Mouse (Mus musculus) forebrain, embryonic 10.5 days (tissue): ENCODE measurements around the gene Nutm1. TPM values are rescaled to one million over a fixed set of nuclear protein-coding genes. Genes with fewer than 3 reads are reported as not detected.

ENCODE experiments used
- DNase-seq: peaks from one replicate; pipeline ENCODE4 v3.0.0-alpha.2; 2017; ENCODE audit warnings: low spot score; ENCODE audit errors: extremely low spot score
- H3K27ac ChIP-seq: fragments of 300-500 bp; sonication (generic); 2 replicates; pipeline ENCODE4 v1.5.1; 2016; ENCODE audit warnings: mild to moderate bottlenecking
- H3K27me3 ChIP-seq: fragments of 300-500 bp; sonication (generic); 2 replicates; pipeline ENCODE4 v1.6.1; 2016; ENCODE audit warnings: mild to moderate bottlenecking; ENCODE audit not compliant: poor library complexity, severe bottlenecking
- H3K36me3 ChIP-seq: fragments of 300-500 bp; sonication (generic); replicated peaks from 2 replicates; pipeline ENCODE4 v1.6.1; 2016; ENCODE audit warnings: mild to moderate bottlenecking, moderate library complexity
- H3K4me1 ChIP-seq: fragments of 300-500 bp; sonication (generic); 2 replicates; pipeline ENCODE4 v1.6.1; 2016
- H3K4me3 ChIP-seq: fragments of 300-500 bp; sonication (generic); 2 replicates; pipeline ENCODE4 v1.5.1; 2016; ENCODE audit warnings: mild to moderate bottlenecking, moderate library complexity
- H3K9me3 ChIP-seq: fragments of 300-500 bp; sonication (generic); 2 replicates; pipeline ENCODE4 v1.6.1; 2016; ENCODE audit warnings: mild to moderate bottlenecking, moderate library complexity
- WGBS: fragments of 180-500 bp; shearing (Covaris S2); methylation state at CpG from one replicate; pipeline ENCODE4 v1.1.7; 2016; 5-methylcytosine and 5-hydroxymethylcytosine counted together
- polyA plus RNA-seq: library from polyadenylated mRNA; unstranded; fragments of >200 nt; fragmentation: Nextera tagmentation; extraction: Ambion mirVana; gene quantifications from 2 replicates; pipeline ENCODE4 v1.2.1, GENCODE M21; 2016

The Nutm1 gene
- polyA plus RNA-seq, 1 experiment from 2014 or later, result 0.06 TPM

- H3K36me3 ChIP-seq, result no peaks in the 10 kb centered on the region
- H3K27ac ChIP-seq, result no peak overlapping the region
- WGBS, result 5% methylated on average over 1 of the region's 1 CpGs
- no peaks in the 10 kb centered on the region for H3K9me3 ChIP-seq
- no peak overlapping the region for H3K4me3 ChIP-seq
- no peaks in the 10 kb centered on the region for H3K4me1 ChIP-seq
- no peaks in the 10 kb centered on the region for H3K27me3 ChIP-seq
- no peak for DNase-seq
Observed at GRCm38 (mm10) chr2:112215977-112216376, 43.1 kb downstream of the Nutm1 start.

GRCm38 (mm10) chr2:112210699-112211098 is 48.4 kb downstream of the Nutm1 start:
- no peaks in the 10 kb centered on the region for H3K4me1 ChIP-seq
- H3K9me3 ChIP-seq, result no peaks in the 10 kb centered on the region
- H3K4me3 ChIP-seq, result no peak overlapping the region
- no peaks in the 10 kb centered on the region for H3K36me3 ChIP-seq
- H3K27me3 ChIP-seq, result no peaks in the 10 kb centered on the region
- no peak overlapping the region for H3K27ac ChIP-seq
- no peak for DNase-seq
- WGBS, result 95% methylated on average over 2 of the region's 2 CpGs

DNA sequence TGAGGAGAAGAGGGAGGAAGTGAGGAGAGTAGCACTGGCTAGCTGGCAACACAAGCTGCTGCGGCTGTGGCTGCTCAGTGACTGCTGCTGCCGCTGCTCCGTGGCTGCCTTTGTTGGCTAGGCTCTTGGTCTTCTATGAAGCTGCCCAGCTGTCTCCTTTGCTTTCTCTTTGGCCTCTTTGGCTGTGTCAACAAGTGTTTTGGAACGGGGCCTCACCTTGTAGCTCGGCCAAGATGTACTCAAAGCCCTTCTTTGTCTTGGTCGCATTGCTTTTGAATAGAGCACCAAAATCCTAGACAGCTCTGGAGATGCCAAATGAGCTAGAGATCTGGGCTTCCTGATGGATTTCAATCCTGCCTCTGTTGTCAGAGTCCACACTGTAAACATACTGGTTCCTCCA is 48.9 kb downstream of the Nutm1 start:
- DNase-seq, result no peak
- 83% methylated on average over 6 of the region's 6 CpGs for WGBS

GRCm38 (mm10) chr2:112203056-112203455 is 56.0 kb downstream of the Nutm1 start:
- Histone ChIP-seq H3K27ac (no peak overlapping the region), H3K4me1 (no peaks in the 10 kb centered on the region), H3K4me3 (no peak overlapping the region), H3K9me3 (no peaks in the 10 kb centered on the region), H3K36me3 (no peaks in the 10 kb centered on the region), H3K27me3 (no peaks in the 10 kb centered on the region)
- WGBS, result 87% methylated on average over 6 of the region's 6 CpGs
- no peak for DNase-seq

More for the DNA sequence above, 48.9 kb downstream of the Nutm1 start:
- H3K27me3 ChIP-seq, result no peaks in the 10 kb centered on the region
- no peaks in the 10 kb centered on the region for H3K4me1 ChIP-seq
- H3K4me3 ChIP-seq, result no peak overlapping the region
- H3K27ac ChIP-seq, result no peak overlapping the region
- no peaks in the 10 kb centered on the region for H3K36me3 ChIP-seq
- no peaks in the 10 kb centered on the region for H3K9me3 ChIP-seq

Other genes with a start within 250 kb of the Nutm1 start
- gene Olfr1310, start 246.6 kb downstream of the Nutm1 start, polyA plus RNA-seq, result not detected in 2 replicates
- not detected in 2 replicates for gene Olfr1311, start 234.9 kb downstream of the Nutm1 start, polyA plus RNA-seq
- gene Olfr1312, start 209.1 kb downstream of the Nutm1 start, polyA plus RNA-seq, result not detected in 2 replicates
- not detected in 2 replicates for gene Olfr1313, start 181.4 kb downstream of the Nutm1 start, polyA plus RNA-seq
- gene Olfr1314, start 162.5 kb downstream of the Nutm1 start, polyA plus RNA-seq, result not detected in 2 replicates
- gene Olfr1315-ps1, start 143.9 kb downstream of the Nutm1 start, polyA plus RNA-seq, result not detected in 2 replicates
- gene Olfr1316, start 124.3 kb downstream of the Nutm1 start, polyA plus RNA-seq, result not detected in 2 replicates
- not detected in 2 replicates for gene Olfr1317, start 119.0 kb downstream of the Nutm1 start, polyA plus RNA-seq
- gene Olfr1318, start 105.1 kb downstream of the Nutm1 start, polyA plus RNA-seq, result not detected in 2 replicates
- gene Lpcat4, start 19.8 kb downstream of the Nutm1 start, polyA plus RNA-seq, result 10.8 and 14.4 TPM in 2 replicates
- gene Nop10, start 2.6 kb upstream of the Nutm1 start, polyA plus RNA-seq, result 224 TPM in 2 replicates
- 8.0 and 10.1 TPM in 2 replicates for gene Slc12a6, start 6.5 kb upstream of the Nutm1 start, polyA plus RNA-seq
- gene Gm21985, start 7.0 kb upstream of the Nutm1 start, polyA plus RNA-seq, result not detected in 2 replicates
- gene Emc4, start 108.7 kb upstream of the Nutm1 start, polyA plus RNA-seq, result 113 TPM in 2 replicates
- 43.0 and 44.7 TPM in 2 replicates for gene Katnbl1, start 119.9 kb upstream of the Nutm1 start, polyA plus RNA-seq
- gene Emc7, start 195.7 kb upstream of the Nutm1 start, polyA plus RNA-seq, result 10.7 and 11.7 TPM in 2 replicates
- gene Chrm5, start 221.5 kb upstream of the Nutm1 start, polyA plus RNA-seq, result 0.09 TPM in 1 of 2 replicates, not detected in the other
- gene Aven, start 233.7 kb upstream of the Nutm1 start, polyA plus RNA-seq, result 6.2 and 6.7 TPM in 2 replicates